Mouse (Mus musculus) lung, adult 18-20 months (tissue): ENCODE data around the gene a.

Experiments used
- DNase-seq, 2 experiments: peaks; one replicate each; pipeline ENCODE4 v3.0.0; 2022; ENCODE audit warnings: mixed read lengths in 2 of 2

The a gene

DNA sequence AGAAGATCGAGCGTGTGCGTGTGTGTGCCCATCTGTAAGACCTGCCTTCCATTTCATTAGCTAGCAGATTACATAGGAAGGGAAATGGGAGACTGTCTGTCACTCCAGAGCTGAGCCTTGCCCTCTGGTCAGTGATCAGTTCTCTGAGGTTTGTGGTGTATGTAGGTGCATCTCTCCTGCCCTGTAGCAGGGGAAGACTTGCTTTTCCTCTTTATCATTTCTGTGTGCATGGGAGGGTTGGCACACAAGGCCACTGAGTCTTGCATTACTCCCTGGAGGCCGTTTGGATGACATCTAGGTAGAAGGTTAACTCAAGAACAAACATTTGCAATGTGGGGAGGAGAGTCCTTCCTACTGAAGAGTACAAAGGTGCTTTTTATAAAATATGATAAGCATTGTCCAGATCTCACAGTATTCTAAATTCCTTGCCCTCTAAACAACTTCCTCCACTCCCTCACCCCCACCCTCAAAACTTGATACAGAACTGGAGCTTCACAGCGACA, 264.9 kb downstream of the a start:
- DNase-seq: no peak

DNA sequence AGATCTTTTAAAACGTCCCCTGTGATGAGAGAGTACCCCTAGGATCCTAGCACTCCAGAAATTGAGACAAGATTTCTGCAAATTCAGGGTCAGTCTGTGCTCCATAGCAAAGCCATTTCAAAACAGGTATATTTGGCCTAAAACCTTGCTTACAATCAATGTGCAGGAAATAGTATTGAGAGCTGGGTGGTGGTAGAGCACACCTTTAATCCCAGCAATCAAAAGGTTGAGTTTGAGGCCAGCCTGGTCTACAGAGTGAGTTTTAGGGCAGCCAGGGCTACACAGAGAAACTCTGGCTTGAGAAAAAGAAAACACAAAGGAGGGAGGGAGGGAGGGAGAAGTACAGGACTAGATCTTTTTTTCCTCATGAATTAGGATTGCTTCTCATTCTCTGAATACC, 266.2 kb downstream of the a start:
- no peak for DNase-seq

- DNase-seq: no peak
Measured at GRCm38 (mm10) chr2:155071027-155071426, 279.8 kb downstream of the a start.

GRCm38 (mm10) chr2:155072353-155073145, 281.3 kb downstream of the a start:
- no peak for DNase-seq

DNA sequence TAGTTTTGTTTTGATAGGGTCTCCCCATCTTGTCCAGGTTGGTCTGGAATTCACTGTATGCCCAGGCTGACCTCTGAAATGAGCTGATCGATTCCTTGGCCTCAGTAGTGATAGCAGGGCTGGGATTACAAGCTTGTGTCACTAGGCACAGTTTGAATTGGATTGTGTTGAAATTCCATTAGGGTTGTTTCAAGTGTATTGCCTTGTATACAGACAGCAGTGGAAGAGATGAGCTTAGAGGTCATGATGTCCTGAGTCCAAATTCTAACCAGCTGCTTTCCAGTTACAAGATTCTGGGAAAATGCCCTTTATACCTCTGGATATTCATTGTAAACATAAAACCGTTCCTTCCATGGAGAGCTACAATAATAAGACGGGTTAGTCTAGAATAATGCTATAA, 282.1 kb downstream of the a start:
- no peak for DNase-seq

GRCm38 (mm10) chr2:155073978-155074765, 283.0 kb downstream of the a start, which contains the start of gene Ahcy:
Gene Ahcy, minus strand, starts transcription at chr2:155074497.
- DNase-seq: peak; percentile 90

DNA sequence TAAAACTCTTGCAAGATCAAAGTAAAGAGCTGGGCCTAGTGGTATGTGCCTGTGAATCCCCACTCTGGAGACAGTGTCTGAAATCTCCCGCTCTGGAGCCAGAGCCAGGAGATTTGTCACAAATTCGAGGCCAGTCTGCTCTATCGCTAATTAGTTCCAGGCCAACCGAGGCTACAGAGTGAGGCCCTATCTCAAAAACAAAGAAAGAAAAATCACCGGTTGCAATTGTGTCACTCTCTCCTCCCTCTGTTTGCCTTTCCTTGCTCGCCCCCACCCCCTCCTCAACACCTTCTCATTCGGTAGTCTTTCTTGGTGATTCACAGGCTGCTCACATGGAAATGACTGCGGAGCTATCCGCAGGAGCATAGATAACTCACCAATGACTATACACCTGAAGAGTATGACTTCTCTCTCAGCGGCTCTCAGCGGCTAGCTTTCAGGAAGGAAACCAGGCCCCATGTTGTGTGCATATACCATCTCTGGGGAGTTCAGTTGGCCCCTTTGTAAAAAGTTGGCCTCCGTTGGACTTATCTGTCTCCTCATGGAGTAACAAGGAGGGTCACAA, 283.6 kb downstream of the a start:
- peak in 1 of 2 experiments; percentile 12 for DNase-seq

GRCm38 (mm10) chr2:155075649-155076048, 284.4 kb downstream of the a start:
- no peak for DNase-seq

DNA sequence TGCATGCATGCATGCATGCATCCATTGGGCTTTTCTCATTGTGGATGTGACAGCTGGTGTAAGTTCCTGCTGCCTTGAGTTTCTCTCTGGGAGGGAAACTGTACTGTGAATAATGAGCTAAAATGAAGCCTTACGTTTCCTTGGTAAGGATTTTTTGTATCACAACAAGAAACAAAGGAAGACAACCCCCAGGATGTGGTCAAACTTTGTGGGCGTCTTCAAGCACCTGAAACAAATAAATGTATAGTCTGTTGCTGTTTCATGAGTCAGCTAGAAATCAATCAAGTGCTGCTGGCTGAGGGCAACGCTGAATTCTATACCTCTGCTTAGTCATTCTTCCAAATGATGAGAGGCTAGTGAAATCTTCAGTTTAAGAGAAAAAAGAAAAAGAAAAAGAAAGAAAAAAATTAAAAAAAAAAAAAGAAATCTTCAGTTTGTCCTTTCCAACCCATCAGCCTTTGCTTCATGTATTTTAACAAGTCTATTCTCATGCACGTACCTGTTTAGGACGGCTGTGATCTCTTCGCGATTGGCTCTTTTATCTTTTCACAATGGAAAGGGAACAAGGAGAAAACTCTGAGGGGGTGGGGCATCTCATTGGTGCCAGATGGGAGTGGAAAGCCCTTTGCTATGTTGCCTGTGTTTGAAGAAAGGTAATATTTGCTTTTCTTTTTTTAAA, 288.4 kb downstream of the a start:
- no peak for DNase-seq

DNA sequence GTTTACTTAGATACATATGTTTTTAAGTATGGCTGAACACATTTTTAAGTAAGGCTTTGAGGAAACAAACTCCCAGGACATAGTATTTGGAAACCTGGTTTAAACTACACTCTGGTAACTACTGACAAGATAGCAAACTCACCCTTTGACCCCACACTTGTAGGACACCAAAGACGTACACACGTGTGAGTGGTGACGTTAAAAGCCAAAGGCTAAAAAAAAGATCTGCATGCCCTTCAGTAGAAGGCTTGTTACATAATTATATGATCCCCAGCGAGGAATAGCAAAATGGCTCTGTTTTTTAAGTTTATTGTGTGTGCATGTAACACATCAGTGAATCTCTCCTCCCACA, 289.0 kb downstream of the a start:
- DNase-seq: no peak

GRCm38 (mm10) chr2:155081056-155081455, 289.9 kb downstream of the a start:
- no peak for DNase-seq

DNA sequence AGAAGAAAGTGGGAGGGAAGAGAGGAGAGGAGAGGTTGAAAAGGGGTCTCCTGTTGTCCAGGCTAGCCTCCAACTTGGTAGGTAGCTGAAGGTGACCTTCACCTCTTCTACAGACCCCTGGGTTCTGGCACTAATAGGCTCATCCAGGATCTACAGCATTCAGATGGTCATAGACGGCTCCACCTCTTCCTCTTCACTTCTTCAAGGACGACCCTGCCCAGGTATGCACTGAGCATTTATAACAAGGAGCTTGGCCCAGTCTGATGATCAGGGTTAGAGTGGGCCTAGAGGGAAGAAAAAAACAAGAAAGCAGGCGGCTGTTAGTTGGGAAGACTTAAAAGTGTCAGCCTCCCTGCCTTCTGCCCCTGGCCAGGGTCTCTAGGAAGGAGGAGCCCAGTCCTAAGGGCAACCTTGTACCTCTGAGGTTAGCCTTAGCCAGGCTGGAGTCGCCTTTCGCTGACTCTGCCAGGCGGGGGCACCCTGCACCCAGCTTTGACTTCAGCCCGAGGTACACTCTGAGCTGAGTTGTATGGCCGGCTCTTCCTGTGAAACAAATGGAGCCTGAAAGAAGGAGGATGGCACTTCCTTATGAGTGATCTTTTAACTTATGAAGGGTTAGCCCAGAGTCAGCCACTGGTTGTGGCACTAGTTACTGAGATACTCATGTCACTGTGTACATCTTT, 291.1 kb downstream of the a start:
- peak; percentile 60 to 69 for DNase-seq

DNA sequence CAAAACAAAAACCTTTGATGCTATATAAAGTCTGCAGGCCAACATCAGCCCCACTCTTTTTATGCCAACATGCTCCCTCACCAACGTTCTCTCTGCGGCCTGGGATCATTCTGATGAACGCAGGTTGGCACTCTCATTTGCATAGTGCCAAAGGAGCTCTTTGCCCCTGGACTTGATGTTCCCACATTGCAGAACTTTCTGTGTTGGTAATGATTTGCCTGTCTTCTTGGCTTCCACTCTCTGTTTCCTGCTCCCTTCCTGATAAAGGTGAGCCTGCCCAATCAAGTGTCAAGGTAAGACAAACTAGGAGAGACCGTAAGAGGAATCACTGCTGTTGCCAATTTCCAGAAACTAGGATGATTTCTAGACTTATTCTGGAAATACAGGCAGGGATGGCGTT, 293.3 kb downstream of the a start:
- no peak for DNase-seq

- DNase-seq: peak in 1 of 2 experiments; percentile 27
Measured at GRCm38 (mm10) chr2:155086328-155086727, 295.1 kb downstream of the a start.

DNA sequence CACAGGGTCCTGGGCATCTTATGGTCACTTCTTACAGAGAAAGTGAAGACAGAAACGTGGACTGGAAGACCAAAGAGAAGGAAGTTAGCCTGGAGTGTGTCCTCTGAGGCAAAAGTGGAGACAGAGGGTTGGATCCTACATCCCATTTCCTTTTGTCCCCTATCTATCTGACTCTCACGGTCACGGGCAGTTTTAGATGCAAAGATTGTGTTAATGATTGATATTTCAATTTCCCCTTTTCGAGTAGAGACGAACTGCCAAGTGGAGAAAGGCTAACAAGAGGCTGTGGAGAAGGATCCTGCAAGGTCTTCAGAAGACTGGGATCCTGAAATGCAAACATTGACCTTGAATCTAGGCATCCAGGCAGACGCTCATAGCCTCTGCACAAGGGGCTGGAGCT, 297.1 kb downstream of the a start:
- no peak for DNase-seq

GRCm38 (mm10) chr2:155090909-155091742, 299.9 kb downstream of the a start:
- DNase-seq: no peak

DNA sequence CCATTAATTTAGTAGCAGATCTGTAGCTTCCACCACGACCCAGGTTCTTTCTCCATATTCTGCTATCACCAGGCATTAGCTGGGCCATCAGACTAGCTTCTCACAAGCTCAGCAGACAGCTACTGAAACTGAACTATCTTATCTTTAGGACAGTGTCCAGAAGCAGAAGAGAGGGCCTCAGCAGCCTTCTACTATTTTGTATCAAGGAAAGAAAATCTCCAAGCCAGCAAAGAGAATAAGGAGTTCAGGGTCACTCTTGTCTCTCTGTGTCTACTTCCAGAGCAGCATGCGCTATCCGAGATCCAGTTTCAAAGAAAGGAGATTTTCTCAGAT, 300.5 kb downstream of the a start:
- DNase-seq: no peak

DNA sequence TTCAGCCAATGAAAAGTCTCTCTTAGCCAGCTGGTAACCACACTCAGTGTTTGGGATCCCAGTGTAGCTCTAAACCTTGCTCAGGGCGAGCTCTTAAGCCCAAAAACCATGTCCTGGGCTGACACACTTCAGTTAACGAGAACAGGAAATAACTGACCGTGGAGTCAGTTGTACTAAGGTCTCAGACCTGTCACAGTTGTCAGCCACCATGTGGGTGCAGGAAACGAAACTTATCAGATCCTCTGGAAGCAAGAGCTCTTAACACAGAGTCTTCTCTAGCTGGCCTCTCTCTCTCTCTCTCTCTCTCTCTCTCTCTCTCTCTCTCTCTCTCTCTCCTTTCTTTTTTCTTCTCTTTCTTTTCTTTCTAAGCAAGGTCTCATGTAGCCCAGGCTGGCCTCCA, 302.2 kb downstream of the a start:
- DNase-seq: no peak

DNA sequence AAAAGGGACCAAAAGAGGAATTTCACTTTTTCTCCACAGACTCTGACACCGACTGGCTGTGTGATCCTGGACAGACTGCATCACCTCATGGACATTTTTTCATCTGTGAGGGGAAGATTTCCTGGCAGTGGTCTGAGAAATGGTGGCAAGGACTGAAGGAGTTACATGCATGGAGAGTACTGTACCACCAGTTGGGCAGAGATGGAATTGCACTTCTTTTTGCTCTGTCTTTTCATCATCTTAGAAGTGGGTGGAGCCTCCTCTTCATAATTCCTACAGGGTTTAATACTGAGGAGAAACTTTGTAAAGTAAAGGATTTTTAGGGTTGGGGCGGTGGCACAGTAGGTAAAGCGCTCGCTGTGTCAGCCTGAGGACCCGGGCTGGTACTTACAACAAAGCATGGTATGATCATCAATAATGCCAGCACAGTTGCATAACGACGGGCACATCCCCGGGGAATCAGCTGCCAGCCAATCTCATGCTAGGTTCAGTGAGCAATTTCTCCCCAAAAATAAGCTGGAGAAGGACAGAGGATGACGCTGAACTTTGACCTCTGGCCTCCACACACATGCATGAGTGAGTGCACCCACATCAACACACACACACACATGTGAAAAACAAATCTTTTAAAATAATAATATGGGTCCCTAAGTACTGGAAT, 307.6 kb downstream of the a start:
- DNase-seq: no peak

DNA sequence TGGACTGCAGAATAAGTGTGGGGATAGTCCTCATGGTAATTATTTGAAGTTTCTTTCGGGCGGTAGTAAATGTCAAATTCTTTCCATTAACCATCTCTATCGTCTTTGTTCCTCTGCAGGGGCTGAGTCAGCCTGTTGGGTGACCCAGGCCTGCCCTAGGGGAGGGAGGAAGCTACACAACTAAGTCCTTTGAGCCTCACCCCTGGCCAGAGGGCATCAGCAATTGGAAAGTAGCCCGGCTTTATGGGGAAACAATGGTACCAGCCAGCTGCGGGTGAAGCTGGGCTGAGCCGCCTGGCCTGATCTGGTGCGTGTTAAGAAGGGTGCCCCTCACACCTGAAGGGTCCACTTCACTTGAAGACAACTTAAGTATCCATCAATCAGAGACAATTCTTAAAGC, 308.2 kb downstream of the a start:
- peak in 1 of 2 experiments; percentile 15 for DNase-seq
